Mouse (Mus musculus) neural tube, embryonic 14.5 days (tissue): ENCODE data around the gene Krtdap. TPM values are rescaled to one million over a fixed set of nuclear protein-coding genes. Genes with fewer than 3 reads are reported as not detected.

ENCODE experiments used
- ATAC-seq: fragments of 200-750 bp; cut with Nextera tagmentation; 2 replicates; pipeline ENCODE4 v1.8.0; 2017; ENCODE audit warnings: low read depth, mild to moderate bottlenecking, moderate TSS enrichment, moderate library complexity
- H3K27ac ChIP-seq: fragments of 300-500 bp; sonication (generic); 2 replicates; pipeline ENCODE4 v1.5.1; 2014; ENCODE audit warnings: low read depth, mild to moderate bottlenecking, control low read depth, low read length, moderate library complexity, mixed read lengths
- H3K27me3 ChIP-seq: fragments of 300-500 bp; sonication (generic); 2 replicates; pipeline ENCODE4 v1.6.1; 2014; ENCODE audit warnings: low read length; ENCODE audit not compliant: control insufficient read depth, insufficient read depth
- H3K36me3 ChIP-seq: fragments of 300-500 bp; sonication (generic); 2 replicates; pipeline ENCODE4 v1.6.1; 2014; ENCODE audit warnings: low read length, mixed read lengths; ENCODE audit not compliant: control insufficient read depth, insufficient read depth
- H3K4me1 ChIP-seq: fragments of 300-500 bp; sonication (generic); 2 replicates; pipeline ENCODE4 v1.6.1; 2014; ENCODE audit warnings: low read length; ENCODE audit not compliant: control insufficient read depth, insufficient read depth
- H3K4me2 ChIP-seq: fragments of 300-500 bp; sonication (generic); 2 replicates; pipeline ENCODE4 v1.6.1; 2014; ENCODE audit warnings: mild to moderate bottlenecking, low read depth, low read length, control low read depth
- H3K4me3 ChIP-seq: fragments of 300-500 bp; sonication (generic); 2 replicates; pipeline ENCODE4 v1.5.1; 2014; ENCODE audit warnings: low read depth, low read length, control low read depth, mixed read lengths
- H3K9ac ChIP-seq: fragments of 300-500 bp; sonication (generic); replicated peaks from 2 replicates; pipeline ENCODE4 v1.6.1; 2014; ENCODE audit warnings: low read depth, mild to moderate bottlenecking, control low read depth, low read length, mixed read lengths
- H3K9me3 ChIP-seq: fragments of 300-500 bp; sonication (generic); 2 replicates; pipeline ENCODE4 v1.6.1; 2016; ENCODE audit warnings: low read length; ENCODE audit not compliant: control insufficient read depth
- WGBS: fragments of 180-500 bp; shearing (Covaris S2); extraction: QIAGEN DNeasy Blood & Tissue Kit; methylation state at CpG from one replicate; pipeline ENCODE4 v1.1.7; 2014; 5-methylcytosine and 5-hydroxymethylcytosine counted together
- polyA plus RNA-seq: library from polyadenylated mRNA; unstranded; fragments of >200 nt; fragmentation: Nextera tagmentation; extraction: Ambion mirVana; gene quantifications from 2 replicates; pipeline ENCODE4 v1.2.1, GENCODE M21; 2014

Krtdap gene
- polyA plus RNA-seq, 1 experiment from 2014 or later, result 0.88 TPM

DNA sequence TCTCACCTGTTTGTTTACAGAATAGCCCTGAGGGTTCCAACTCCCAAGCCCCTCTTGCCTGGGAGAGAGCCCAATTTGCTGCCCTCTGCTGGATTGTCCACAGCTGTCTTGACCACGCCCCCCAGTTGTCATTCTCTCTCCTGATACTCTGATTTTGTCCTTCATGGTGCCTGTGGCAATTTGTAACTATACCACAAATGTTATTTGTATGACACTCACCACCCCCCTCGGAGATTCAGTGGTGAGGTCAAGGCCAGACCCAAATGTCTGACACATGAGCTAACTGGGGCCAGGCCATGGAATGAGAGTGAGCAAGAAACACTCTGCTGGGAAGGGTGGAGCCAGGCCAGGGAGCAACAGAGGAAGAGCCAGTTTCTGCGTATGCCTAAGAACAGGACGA is 28.8 kb upstream of the Krtdap start:
- Histone ChIP-seq H3K4me2 (no peak overlapping the region), H3K4me3 (no peak overlapping the region), H3K27ac (no peak overlapping the region), H3K36me3 (0 out of 2 replicates have a peak, but pooled peaks cover 6% of the 10 kb centered on the region), H3K4me1 (no peaks in the 10 kb centered on the region), H3K9ac (no peak overlapping the region), H3K27me3 (no peaks in the 10 kb centered on the region), H3K9me3 (0 out of 2 replicates have a peak, but pooled peaks cover 4% of the 10 kb centered on the region)
- ATAC-seq, result no peak
- 36% methylated on average over 4 of the region's 4 CpGs for WGBS

DNA sequence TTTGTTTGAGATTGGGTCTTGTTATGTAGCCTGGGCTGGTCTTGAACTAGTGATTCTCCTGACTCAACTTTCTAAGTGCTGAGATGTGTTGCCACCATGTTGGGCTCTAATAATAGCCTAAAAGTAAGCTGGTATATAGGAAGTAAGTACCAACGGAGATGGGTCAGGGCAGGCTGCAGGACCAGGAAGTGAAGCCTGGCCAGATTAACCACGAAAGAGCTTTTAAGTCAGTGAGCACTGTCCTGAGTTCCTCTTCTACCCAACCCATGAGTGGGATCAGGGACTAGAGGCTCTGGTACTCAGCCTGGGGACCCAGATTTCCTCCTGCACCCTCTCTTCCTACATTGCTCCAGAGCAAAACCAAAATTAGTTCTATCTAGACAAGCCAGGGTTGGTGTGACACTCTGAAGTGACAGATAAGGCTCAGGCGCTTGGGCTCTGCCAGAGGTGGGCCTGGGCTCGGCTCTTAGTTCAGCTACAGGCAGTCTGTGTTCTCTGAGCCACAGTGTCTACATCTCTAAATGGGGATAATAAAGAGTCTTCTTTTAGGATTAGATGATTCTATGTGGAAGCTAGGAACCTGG is 25.8 kb upstream of the Krtdap start:
- no peak overlapping the region for H3K27ac ChIP-seq
- ATAC-seq, result no peak
- H3K9me3 ChIP-seq, result no peaks in the 10 kb centered on the region
- no peaks in the 10 kb centered on the region for H3K4me1 ChIP-seq
- no peak overlapping the region for H3K4me3 ChIP-seq
- H3K27me3 ChIP-seq, result no peaks in the 10 kb centered on the region
- H3K9ac ChIP-seq, result no peak overlapping the region
- no peak overlapping the region for H3K4me2 ChIP-seq
- no peaks in the 10 kb centered on the region for H3K36me3 ChIP-seq
- 79% methylated on average over 4 of the region's 4 CpGs for WGBS

DNA sequence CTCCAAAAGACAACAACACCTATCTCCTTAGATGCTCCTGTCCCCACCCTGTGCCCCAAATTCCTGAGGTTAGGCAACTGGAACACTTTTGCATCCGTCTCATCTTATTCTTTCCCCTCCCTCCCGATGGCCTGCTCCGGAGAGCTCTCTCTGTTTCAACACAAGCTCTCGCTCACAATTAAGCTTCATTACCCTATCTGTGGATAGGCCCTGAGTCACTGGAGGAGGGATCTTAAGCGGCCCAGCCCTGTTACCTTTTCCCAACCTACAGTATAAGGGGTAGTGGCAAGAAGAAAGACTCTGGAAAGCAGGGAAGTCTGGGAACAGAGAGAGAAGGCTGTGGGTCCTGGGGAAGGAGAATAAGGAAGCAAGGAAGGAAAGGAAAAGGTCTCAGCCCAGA is 24.2 kb upstream of the Krtdap start, which contains the start of gene Dmkn:
Gene Dmkn, plus strand, starts transcription at position 301 of the 400 bp plus-strand sequence.
- no peaks in the 10 kb centered on the region for H3K27me3 ChIP-seq
- H3K27ac ChIP-seq, result no peak within 1 kb of the TSS
- no peak within 1 kb of the TSS for H3K9ac ChIP-seq
- no peaks in the 10 kb centered on the region for H3K9me3 ChIP-seq
- no peaks in the 10 kb centered on the region for H3K36me3 ChIP-seq
- H3K4me2 ChIP-seq, result no peak within 1 kb of the TSS
- no peaks in the 10 kb centered on the region for H3K4me1 ChIP-seq
- WGBS, result 38% methylated on average over 5 of the region's 5 CpGs
- no peak for ATAC-seq
- no peak within 1 kb of the TSS for H3K4me3 ChIP-seq

- H3K27me3 ChIP-seq, result no peaks in the 10 kb centered on the region; the same call in 1 of the 2 replicates
- no peaks in the 10 kb centered on the region for H3K4me1 ChIP-seq
- no peak overlapping the region for H3K4me3 ChIP-seq
- ATAC-seq, result no peak
- no peak overlapping the region for H3K9ac ChIP-seq
- 46% methylated on average over 11 of the region's 11 CpGs for WGBS
- H3K9me3 ChIP-seq, result no peaks in the 10 kb centered on the region
- H3K4me2 ChIP-seq, result no peak overlapping the region
- no peaks in the 10 kb centered on the region for H3K36me3 ChIP-seq
- H3K27ac ChIP-seq, result no peak overlapping the region
These were observed 22.5 kb upstream of the Krtdap start for GRCm38 (mm10) chr7:30765173-30765572.

DNA sequence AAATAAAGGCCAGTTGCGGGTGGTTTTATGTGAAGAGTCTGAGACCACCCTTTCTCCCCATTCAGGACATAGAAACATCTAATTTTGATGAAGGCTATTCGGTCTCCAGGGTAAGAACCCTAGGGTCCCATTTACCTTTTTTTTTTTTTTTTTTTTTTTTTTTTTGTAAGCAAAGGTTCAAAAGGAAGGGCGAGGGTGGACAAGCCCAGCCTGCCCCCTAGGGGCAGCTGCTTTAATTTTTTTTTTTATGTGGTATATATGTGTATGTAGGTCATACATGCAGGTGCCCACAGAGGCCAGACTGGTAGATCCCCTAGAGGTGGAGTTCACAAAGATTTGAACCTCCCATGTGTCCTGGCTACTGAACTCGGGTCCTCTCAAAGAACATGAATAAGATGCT is 21.3 kb upstream of the Krtdap start:
- no peaks in the 10 kb centered on the region for H3K9me3 ChIP-seq
- no peaks in the 10 kb centered on the region for H3K36me3 ChIP-seq
- no peaks in the 10 kb centered on the region for H3K4me1 ChIP-seq
- H3K27me3 ChIP-seq, result no peaks in the 10 kb centered on the region; the same call in 1 of the 2 replicates
- no peak overlapping the region for H3K4me3 ChIP-seq
- H3K9ac ChIP-seq, result no peak overlapping the region
- no peak for ATAC-seq
- H3K4me2 ChIP-seq, result no peak overlapping the region
- 92% methylated on average over 4 of the region's 4 CpGs for WGBS
- no peak overlapping the region for H3K27ac ChIP-seq

DNA sequence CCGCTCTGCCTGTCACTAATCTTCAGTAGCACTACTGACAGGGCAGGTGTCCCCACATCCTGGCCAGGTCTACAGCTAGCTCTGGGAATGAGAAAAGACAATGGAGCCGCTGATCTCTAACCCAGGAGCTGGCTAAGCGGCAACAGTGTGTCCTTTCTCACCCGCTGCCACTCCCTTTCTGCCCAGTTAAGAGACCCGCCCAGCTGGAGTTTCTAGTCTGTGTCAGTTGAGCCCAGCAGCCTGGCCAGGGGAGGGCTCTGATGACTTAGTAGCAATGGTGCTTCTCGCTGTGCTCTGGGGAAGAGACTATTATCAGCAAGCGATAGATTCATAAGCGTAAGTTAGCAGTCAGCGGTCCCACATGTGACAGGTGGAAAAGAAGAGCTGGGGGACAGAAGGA is 18.5 kb upstream of the Krtdap start:
- no peak overlapping the region for H3K4me3 ChIP-seq

DNA sequence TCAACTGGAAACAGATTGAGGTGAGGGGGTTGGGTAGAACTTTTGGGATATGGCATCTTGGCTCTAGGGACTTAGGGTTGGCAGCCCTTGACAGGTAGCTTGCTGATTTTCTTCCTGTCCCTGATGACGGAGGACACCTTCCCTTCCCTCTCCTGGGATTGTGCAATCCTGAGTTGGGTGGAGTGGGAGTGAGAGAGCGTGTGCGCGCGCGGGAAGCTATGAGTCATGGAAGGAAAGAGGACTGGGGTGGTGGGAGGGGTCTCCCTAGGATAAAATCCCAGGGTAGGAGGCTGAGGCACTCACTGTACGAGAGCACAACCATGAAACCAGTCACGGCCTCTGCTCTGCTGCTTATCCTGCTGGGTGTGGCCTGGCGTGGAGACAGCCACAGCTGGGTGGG is 11.6 kb upstream of the Krtdap start:
- ATAC-seq, result no peak
- Histone ChIP-seq H3K27ac (no peak overlapping the region), H3K4me2 (no peak overlapping the region), H3K4me1 (no peaks in the 10 kb centered on the region), H3K27me3 (no peaks in the 10 kb centered on the region), H3K4me3 (no peak overlapping the region), H3K9ac (no peak overlapping the region), H3K36me3 (no peaks in the 10 kb centered on the region), H3K9me3 (no peaks in the 10 kb centered on the region)
- WGBS, result 91% methylated on average over 9 of the region's 9 CpGs

More for the DNA sequence above, 18.5 kb upstream of the Krtdap start:
- no peak overlapping the region for H3K9ac ChIP-seq
- H3K27me3 ChIP-seq, result no peaks in the 10 kb centered on the region; the same call in 1 of the 2 replicates
- no peak overlapping the region for H3K27ac ChIP-seq
- ATAC-seq, result no peak
- H3K9me3 ChIP-seq, result no peaks in the 10 kb centered on the region
- H3K4me2 ChIP-seq, result no peak overlapping the region
- no peaks in the 10 kb centered on the region for H3K4me1 ChIP-seq
- no peaks in the 10 kb centered on the region for H3K36me3 ChIP-seq
- 48% methylated on average over 9 of the region's 9 CpGs for WGBS

DNA sequence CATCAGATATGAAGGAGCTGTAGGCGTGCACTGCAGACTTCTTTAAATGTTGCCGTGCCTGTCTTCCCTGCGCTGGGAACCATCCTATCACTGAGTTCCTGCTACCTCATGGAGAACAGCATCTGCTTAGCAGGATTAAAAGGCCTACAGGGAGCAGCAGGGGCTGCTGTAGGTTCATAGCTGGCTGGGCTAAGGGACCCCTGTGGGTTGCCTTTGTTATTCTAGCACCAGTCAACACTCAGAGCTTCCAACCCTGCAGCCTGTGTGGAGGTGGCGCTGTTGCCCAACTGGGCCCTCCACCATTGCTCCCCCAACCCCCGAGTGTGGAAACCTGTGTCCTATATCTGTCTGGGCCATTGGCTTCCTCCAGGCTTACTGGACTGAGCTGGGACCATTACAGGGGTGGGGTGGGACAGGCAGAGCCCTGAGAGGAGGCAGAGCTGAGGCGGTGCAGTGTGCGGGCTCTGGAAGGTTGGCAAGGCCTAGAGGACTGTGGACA is 10.6 kb upstream of the Krtdap start:
- Histone ChIP-seq H3K27ac (no peak overlapping the region), H3K4me2 (no peak overlapping the region), H3K9ac (no peak overlapping the region), H3K4me3 (no peak overlapping the region), H3K4me1 (no peaks in the 10 kb centered on the region), H3K27me3 (no peaks in the 10 kb centered on the region), H3K36me3 (no peaks in the 10 kb centered on the region), H3K9me3 (no peaks in the 10 kb centered on the region)
- no peak for ATAC-seq
- 54% methylated on average over 7 of the region's 7 CpGs for WGBS

GRCm38 (mm10) chr7:30777911-30778310 is 9.8 kb upstream of the Krtdap start:
- H3K4me3 ChIP-seq, result no peak overlapping the region
- H3K4me1 ChIP-seq, result no peaks in the 10 kb centered on the region
- no peaks in the 10 kb centered on the region for H3K9me3 ChIP-seq
- H3K27ac ChIP-seq, result no peak overlapping the region
- no peak overlapping the region for H3K9ac ChIP-seq
- no peak overlapping the region for H3K4me2 ChIP-seq
- H3K36me3 ChIP-seq, result no peaks in the 10 kb centered on the region
- 85% methylated on average over 1 of the region's 1 CpGs for WGBS
- ATAC-seq, result no peak
- no peaks in the 10 kb centered on the region for H3K27me3 ChIP-seq
